Mouse (Mus musculus) liver, embryonic 14.5 days (tissue): ENCODE measurements at regions not wholly inside any gene's neighbourhood (a gene's known extent, or its start where the extent isn't known, plus 50 kb on each side); places are given as distances from the start of the nearest gene placed in this dataset.

Source experiments
- CTCF ChIP-seq: IDR thresholded peaks from 2 replicates; pipeline ENCODE4 v1.5.1; 2016; ENCODE audit warnings: antibody characterized with exemption, low read depth, control low read depth
- EP300 ChIP-seq: IDR thresholded peaks from 2 replicates; pipeline ENCODE4 v1.6.1; 2016; ENCODE audit warnings: antibody characterized with exemption, low read depth

DNA sequence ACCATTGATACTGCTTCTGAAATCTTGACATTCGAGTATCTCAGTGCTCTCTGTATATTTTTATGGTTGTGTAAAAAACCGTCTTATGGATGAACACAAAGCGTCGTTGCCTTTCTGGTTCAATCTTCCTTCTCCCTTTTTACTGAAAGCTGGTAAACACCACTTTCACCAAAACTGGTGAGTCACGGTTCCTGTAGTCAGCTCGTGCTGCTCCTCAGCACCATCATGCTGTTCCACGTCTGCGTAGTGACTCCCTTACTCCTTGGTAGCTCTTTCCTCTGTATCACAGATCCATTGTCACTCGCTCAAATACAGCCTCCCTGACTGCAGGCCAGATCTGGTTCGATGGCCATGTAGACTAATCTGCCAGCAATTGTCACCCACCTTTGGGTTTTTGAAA is 346.2 kb upstream of the Zmiz1 start:
- TF ChIP-seq CTCF (no peak), EP300 (no peak)
